Mouse (Mus musculus) cerebral cortex, adult 2 months (tissue): ENCODE data around the gene Olfr1351.

Experiments
- WGBS: fragments of 180-500 bp; shearing (Covaris S2); methylation state at CpG from one replicate; pipeline ENCODE4 v1.1.7; 2018; 5-methylcytosine and 5-hydroxymethylcytosine counted together

The Olfr1351 gene

DNA sequence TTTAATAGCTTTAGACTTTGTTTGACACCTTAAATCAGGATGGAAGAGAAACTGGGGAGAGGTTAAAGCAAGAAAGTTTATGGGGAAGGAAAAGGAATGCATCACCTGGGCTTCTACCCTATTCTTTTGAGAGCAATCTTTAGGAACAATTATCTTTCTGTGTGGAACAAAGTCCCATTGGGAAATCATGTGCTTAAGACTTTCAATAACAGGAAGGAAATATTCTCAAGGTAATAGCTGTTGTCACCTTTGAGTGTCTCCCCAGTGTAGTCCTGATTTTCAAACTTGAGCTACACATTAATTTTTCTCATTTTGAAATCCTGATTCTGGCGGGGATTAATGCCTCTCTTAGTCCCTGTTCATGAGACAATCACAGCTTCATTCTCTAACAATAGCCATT lies at the start of gene Olfr1351:
Olfr1351 (plus strand) TSS at position 301 of the 400 bp plus-strand sequence.
- 82% methylated on average over 1 of the region's 1 CpGs for WGBS

GRCm38 (mm10) chr10:78963009-78963408 lies 49.3 kb upstream of the Olfr1351 start, which contains the start of gene Olfr1353:
Gene Olfr1353, plus strand, starts transcription at chr10:78963309.

DNA sequence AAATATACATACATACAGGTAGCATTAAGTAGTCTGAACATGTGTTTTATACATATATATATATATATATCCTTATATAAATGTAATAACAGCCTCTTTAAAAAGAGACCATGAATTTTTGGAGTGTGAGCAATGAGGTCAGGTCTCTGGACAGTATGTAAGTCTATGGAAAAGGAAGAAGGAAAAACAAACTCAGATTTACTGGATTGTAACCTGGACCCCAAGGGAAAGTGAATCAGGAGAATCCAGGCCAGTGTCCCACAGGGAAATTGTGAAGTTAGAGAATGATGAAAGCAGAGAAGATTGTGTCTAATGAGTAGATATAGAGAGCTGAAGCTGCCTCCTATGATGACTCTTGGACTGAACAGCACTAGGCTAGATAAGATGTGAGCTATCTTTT lies 31.5 kb upstream of the Olfr1351 start, which contains the start of gene Olfr1352:
Olfr1352 (plus strand) TSS at position 301 of the 400 bp plus-strand sequence.

GRCm38 (mm10) chr10:79028441-79028840 lies 16.2 kb downstream of the Olfr1351 start, which contains the start of gene Olfr57:
Gene Olfr57, plus strand, starts transcription at chr10:79028741.

GRCm38 (mm10) chr10:79042457-79042856 lies 30.2 kb downstream of the Olfr1351 start:
- 80% methylated on average over 2 of the region's 2 CpGs for WGBS

GRCm38 (mm10) chr10:79057370-79057769 lies 45.1 kb downstream of the Olfr1351 start:
- WGBS = 83% methylated on average over 3 of the region's 3 CpGs
